Mouse (Mus musculus) C2C12 (cell line): ENCODE data around the gene 6330409D20Rik. TPM values are rescaled to one million over a fixed set of nuclear protein-coding genes. Genes with fewer than 3 reads are reported as not detected.

ENCODE experiments used
- H3K27me3 ChIP-seq: one replicate; pipeline ENCODE4 v1.6.1; 2011; ENCODE audit not compliant: control insufficient read depth, insufficient read depth, insufficient read length
- H3K36me3 ChIP-seq: one replicate; pipeline ENCODE4 v1.6.1; 2011; ENCODE audit not compliant: control insufficient read depth, insufficient read depth
- H3K4me3 ChIP-seq: one replicate; pipeline ENCODE4 v1.5.1; 2011; ENCODE audit warnings: mild to moderate bottlenecking, control low read depth; ENCODE audit not compliant: poor library complexity, insufficient read depth, severe bottlenecking
- H3K79me2 ChIP-seq: one replicate; pipeline ENCODE4 v1.6.1; 2011; ENCODE audit not compliant: control insufficient read depth, insufficient read depth
- H3K79me3 ChIP-seq: one replicate; pipeline ENCODE4 v1.6.1; 2011; ENCODE audit warnings: low read depth, control low read depth
- H3ac ChIP-seq: one replicate; pipeline ENCODE3; 2011; ENCODE audit warnings: low read depth; ENCODE audit not compliant: control insufficient read depth, insufficient read length
- CEBPB ChIP-seq: IDR thresholded peaks from one replicate; pipeline ENCODE4 v1.6.1; 2011; ENCODE audit warnings: low read depth, mild to moderate bottlenecking, control low read depth, moderate library complexity
- CTCF ChIP-seq: IDR thresholded peaks from one replicate; pipeline ENCODE4 v1.5.1; 2011; ENCODE audit not compliant: control insufficient read depth, insufficient read depth, insufficient read length
- FOSL1 ChIP-seq: IDR thresholded peaks from one replicate; pipeline ENCODE4 v1.8.0; 2011; ENCODE audit warnings: mild to moderate bottlenecking, low read length; ENCODE audit not compliant: poor library complexity, insufficient read depth, severe bottlenecking
- MAX ChIP-seq: IDR thresholded peaks from one replicate; pipeline ENCODE4 v1.6.1; 2011; ENCODE audit warnings: mild to moderate bottlenecking, control low read depth
- MYOD1 ChIP-seq: IDR thresholded peaks from one replicate; pipeline ENCODE4 v1.6.1; 2011; ENCODE audit warnings: low read depth; ENCODE audit not compliant: control insufficient read depth, insufficient read length
- MYOG ChIP-seq: IDR thresholded peaks from one replicate; pipeline ENCODE4 v1.6.1; 2011; ENCODE audit not compliant: control insufficient read depth, insufficient read length; ENCODE audit errors: extremely low read depth
- USF1 ChIP-seq: IDR thresholded peaks from one replicate; pipeline ENCODE4 v1.6.1; 2011; ENCODE audit warnings: low read depth, mild to moderate bottlenecking, control low read depth, moderate library complexity
- polyA plus RNA-seq: library from polyadenylated mRNA; unstranded; fragments of >200 nt; fragmentation: generic; extraction: Trizol; gene quantifications from one replicate; pipeline ENCODE4 v1.2.1, GENCODE M21; 2012; ENCODE audit warnings: missing spikeins

6330409D20Rik gene
- polyA plus RNA-seq, 1 experiment: not detected

GRCm38 (mm10) chr2:32741273-32742172, 707 bp upstream of the 6330409D20Rik start:
- no peaks in the 10 kb centered on the region for H3K36me3 ChIP-seq
- H3K79me2 ChIP-seq: no peaks in the 10 kb centered on the region
- no peaks in the 10 kb centered on the region for H3K79me3 ChIP-seq
- TF ChIP-seq MYOG: no peak
- no peak for TF ChIP-seq CEBPB
- no peak for TF ChIP-seq MYOD1
- no peak for TF ChIP-seq FOSL1
- no peak for TF ChIP-seq MAX
- TF ChIP-seq CTCF: no peak
- TF ChIP-seq USF1: no peak
- peaks cover 57% of the 10 kb centered on the region for H3K27me3 ChIP-seq
- H3ac ChIP-seq: no peak overlapping the region
- H3K4me3 ChIP-seq: no peak overlapping the region

GRCm38 (mm10) chr2:32739311-32739710, 1.5 kb downstream of the 6330409D20Rik start:
- no peaks in the 10 kb centered on the region for H3K36me3 ChIP-seq
- TF ChIP-seq CEBPB (no peak), MYOG (no peak), USF1 (no peak), CTCF (no peak), MYOD1 (no peak), FOSL1 (no peak), MAX (no peak)
- H3ac ChIP-seq: no peak overlapping the region
- H3K79me2 ChIP-seq: no peaks in the 10 kb centered on the region
- H3K27me3 ChIP-seq: peaks cover 38% of the 10 kb centered on the region
- no peaks in the 10 kb centered on the region for H3K79me3 ChIP-seq
- no peak overlapping the region for H3K4me3 ChIP-seq

GRCm38 (mm10) chr2:32737008-32737407, 3.8 kb downstream of the 6330409D20Rik start:
- Histone ChIP-seq H3K27me3 (peaks cover 18% of the 10 kb centered on the region), H3K4me3 (no peak overlapping the region), H3K79me3 (no peaks in the 10 kb centered on the region), H3ac (no peak overlapping the region), H3K36me3 (no peaks in the 10 kb centered on the region), H3K79me2 (no peaks in the 10 kb centered on the region)
- TF ChIP-seq MYOD1 (no peak), MAX (no peak), CTCF (no peak), MYOG (no peak), USF1 (no peak), CEBPB (no peak), FOSL1 (no peak)

- peaks cover 11% of the 10 kb centered on the region for H3K27me3 ChIP-seq
- TF ChIP-seq MYOG: no peak
- no peak for TF ChIP-seq USF1
- TF ChIP-seq CTCF: no peak
- no peak for TF ChIP-seq MAX
- TF ChIP-seq FOSL1: no peak
- TF ChIP-seq CEBPB: no peak
- TF ChIP-seq MYOD1: no peak
- no peaks in the 10 kb centered on the region for H3K79me3 ChIP-seq
- no peaks in the 10 kb centered on the region for H3K36me3 ChIP-seq
- H3ac ChIP-seq: no peak overlapping the region
- H3K79me2 ChIP-seq: no peaks in the 10 kb centered on the region
- no peak overlapping the region for H3K4me3 ChIP-seq
Observed at GRCm38 (mm10) chr2:32736306-32736829, 4.4 kb downstream of the 6330409D20Rik start.

GRCm38 (mm10) chr2:32734933-32735332, 5.9 kb downstream of the 6330409D20Rik start:
- Histone ChIP-seq H3K27me3 (no peaks in the 10 kb centered on the region), H3K4me3 (no peak overlapping the region), H3K79me2 (no peaks in the 10 kb centered on the region), H3ac (no peak overlapping the region), H3K79me3 (no peaks in the 10 kb centered on the region), H3K36me3 (no peaks in the 10 kb centered on the region)
- TF ChIP-seq USF1 (no peak), MAX (no peak), CEBPB (no peak), CTCF (no peak), MYOG (no peak), MYOD1 (no peak), FOSL1 (no peak)
